Mouse (Mus musculus): ENCODE results near the gene Tnrc6a. TPM values are rescaled to one million over a fixed set of nuclear protein-coding genes. Genes with fewer than 3 reads are reported as not detected.
"Not testable (repeated sequence)": the region's sequence is repeated elsewhere in the genome, so short reads cannot be mapped to it uniquely, and the experiment has no call there.

The Tnrc6a gene
- 10 to 100 TPM; 32.9 to 57.8 TPM for total RNA-seq (2021)
- long read RNA-seq, experiment 1, partial matches to known transcripts = 27 of 27 reads
- long read RNA-seq, experiment 1, other reads (novel, unspliced or antisense) = 0 of 27 reads
- long read RNA-seq, experiment 2, full-length matches to known transcripts = 2 of 9 reads
- long read RNA-seq, experiment 2, partial matches to known transcripts = 6 of 9 reads
- long read RNA-seq, experiment 2, other reads (novel, unspliced or antisense) = 1 of 9 reads

DNA sequence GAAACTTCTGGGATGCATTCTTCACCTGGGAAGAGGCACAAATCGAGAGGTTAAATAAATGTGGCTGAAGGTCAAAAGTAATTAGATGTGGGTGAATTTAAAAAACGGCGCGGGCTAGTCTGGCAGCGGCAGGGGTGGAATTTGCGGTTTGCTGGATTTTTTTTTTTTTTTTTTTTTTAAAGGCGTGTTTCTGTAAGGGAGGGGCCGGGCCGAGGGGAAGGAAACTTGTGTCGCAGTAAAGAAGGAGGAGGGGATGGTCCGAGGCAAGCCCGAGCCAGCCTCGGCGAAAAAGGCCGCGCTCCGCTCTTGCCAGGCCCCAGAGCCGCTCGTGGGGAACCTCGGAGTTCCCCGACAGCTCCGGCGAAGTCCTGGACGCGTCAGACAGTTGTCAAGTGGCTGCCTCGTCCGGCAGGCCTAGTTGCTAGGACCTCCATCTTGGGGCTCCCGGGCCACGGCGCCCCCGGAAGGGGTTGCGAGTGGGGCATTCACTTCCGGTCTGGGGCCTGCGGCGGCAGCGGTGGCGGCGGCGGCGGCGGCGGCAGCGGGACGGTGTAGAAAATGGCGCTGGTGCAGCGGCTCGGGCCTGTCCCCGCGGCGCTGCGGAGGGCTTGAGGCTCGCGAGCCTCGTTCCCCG, at the start of gene Tnrc6a:
TSS of gene Tnrc6a (plus strand) at position 221 of the 634 bp plus-strand sequence.
- DNase-seq = peak; percentile 97

DNA sequence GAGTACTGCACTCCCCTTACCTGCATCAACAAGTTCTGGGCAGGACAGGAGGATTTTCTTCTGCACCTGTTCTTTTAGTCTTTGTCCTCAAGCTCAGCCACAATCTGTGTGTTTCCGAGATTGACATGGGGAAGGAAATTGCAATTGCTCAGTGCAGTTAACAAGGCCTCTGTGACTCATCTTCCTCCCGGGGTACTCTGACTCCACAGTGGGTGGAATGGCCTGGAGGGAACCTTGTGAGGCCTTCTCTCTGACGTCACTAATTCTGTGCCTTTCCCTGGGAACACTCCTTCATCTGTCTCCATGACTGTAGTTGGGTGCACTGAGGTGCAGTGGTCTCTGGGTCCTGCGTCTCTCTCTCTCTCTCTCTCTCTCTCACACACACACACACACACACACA, 41.4 kb upstream of the Tnrc6a start:
- DNase-seq = no peak

DNA sequence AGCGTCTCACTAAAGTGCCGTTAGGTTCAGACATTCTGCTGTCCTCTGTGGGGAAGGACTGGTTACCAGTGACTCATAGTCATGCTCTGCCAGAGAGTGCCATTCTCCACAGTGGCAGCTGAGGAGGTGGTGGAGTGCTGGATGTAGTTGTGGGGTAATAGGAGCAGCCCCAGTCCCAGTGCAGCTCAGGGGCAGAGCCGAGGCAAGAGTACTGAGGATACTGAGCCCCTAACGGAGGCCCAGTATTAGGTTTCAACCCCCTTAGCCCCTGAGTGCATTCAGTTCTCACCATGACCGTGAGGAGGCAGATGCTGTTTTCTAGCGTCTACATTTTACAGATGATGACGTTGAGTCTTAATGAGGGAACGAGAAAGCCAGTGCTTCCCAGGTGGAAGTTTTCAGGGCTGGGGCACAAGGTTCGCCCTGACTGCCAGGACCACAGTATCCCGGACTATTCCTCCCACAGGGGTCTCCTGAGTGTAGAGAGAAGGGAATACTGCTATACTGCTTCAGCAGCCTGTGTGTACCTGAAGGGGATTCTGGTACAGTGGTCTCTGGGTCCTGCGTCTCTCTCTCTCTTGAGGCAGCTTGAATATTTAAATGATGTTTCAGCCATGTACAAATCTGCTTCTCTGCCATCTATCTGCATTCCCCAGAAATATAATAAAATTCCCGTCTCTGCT, 40.1 kb upstream of the Tnrc6a start:
- DNase-seq = no peak

DNA sequence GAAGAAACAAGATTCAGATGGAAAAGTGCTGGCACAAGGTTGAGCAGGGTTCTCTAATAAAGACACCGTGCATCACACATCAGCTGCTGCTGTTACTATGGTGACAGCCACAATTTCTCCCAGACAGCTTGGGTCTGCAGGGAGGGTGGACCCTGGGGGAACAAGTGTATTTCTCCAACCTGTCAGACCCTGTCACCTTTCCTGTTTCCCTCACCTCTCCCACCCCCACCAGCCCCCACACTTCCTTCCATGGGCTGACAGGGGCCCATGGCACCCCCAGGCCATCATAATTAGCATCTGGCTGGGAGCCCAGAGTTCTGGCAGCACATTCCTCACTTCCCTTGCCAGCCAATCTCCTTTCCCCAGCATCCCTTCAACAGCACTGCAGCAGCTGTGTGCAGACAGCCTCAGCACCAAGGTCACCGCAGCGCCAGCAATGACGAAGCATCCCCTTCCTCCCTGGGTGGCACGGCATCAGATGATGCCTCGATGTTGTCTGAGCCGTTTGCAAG, 39.4 kb upstream of the Tnrc6a start:
- DNase-seq = peak; percentile 67

DNA sequence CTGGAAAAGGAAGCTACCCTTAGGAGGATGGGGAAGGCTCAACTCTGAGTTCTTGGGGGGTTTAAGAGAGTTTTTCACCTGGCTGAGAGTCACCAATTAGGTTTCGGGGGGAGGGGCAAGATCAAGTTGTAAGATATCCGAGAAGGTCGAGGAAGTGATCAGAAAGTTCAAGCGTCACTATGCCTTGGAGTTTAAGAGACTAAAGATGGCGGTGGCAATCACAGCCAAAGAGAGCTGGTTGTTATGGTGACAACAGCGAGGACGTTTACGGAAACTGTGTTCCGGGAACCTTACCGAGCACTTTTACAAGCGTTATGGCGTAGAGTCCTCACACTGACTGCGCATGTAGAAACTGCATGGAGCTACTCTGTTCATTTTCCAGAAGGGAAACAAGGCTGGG, 39.0 kb upstream of the Tnrc6a start:
- DNase-seq = peak; percentile 38

DNA sequence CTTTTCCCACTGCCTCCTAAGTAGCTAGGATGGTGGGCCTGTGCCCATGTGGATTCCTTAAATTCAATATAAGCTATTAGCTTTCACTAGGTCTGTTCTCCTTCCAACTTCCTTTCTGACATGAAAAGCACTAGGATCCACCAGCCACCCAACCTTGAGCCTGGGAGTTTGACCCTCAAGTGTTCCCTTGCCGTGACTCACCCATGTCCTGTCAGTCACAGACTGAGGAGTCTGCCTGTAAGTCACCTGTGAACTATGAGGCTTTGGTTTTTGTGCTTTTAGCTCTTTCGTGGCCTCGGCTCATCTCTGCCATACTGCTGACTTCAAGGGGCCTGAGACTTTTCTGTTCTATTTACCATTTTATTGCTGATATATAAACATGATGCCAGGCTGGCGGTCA, 34.8 kb upstream of the Tnrc6a start:
- DNase-seq = peak; percentile 53

DNA sequence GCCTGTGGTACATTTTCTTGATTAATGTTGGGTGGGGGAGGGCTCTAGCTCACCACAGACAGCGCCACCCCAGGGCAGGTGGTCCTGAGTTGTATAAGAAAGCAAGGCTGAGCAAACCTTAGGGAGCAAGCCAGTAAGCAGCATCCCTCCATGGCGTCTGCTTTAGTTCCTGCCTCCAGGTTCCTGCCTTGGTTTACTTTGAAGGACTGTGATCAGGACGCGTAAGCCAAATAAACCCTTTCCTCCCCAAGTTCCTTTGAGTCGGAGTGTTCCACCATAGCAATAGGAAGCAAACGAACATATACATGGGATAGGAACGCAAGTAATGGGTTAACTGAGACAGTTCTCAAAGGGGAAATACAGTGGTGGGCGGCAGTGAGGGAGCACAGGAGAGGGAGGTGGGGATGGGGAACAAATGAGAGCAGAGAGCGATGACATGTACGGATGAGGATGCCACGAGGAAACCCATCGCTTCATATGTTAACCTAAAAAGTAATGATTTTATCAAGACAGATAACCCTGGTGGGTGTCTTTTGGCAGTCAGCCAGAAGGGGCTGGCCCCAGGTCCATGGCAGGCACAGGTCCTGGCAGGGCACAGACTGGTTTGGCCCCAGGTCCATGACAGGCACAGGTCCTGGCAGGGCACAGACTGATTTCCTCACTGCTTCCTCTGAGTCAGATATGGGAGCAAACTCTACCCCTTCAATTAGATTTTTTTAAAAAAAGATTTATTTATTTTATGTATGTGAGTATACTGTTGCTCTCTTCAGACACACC, 27.2 kb upstream of the Tnrc6a start:
- DNase-seq = peak; percentile 67

DNA sequence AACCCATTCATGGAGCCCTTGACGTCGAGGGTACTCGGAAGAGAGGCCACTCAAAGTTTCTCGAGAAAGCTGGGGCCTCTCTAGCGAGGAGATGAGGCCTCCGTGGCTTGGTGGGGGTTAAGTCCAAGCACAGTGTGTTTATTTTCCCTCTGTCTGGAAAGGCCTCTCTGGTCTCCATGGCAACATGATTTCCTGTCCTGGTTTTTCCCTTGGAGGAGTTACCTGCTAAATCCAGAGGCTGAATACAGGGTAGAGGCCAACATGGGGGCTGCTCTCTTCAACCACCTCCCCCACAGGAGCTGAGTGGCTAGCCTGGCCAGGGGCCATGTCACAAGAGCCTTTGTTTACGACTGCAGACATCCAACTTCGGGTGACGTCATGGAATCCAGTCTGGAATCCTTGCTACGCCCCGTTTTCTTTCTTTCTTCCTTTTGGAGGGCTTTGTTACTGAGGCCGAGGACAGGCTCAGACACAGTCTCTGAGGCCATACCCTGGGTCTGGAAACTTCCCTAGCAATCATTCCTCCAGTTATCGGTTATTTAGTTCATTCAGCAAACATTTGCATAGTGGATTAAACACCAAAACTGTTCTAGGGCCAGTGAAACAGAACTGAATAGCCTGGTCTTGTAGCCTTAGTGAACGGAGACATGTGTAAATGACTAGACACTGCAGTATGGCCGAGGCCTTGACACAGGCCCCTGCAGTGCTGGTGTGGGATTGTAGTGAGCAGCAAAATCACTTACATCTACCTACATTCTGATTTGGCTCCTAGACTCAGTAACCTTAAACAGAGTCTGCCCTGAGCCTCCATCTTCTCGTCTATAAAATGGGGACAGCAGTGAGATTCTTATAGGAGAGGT, 25.6 kb upstream of the Tnrc6a start:
- DNase-seq = peak; percentile 76

DNA sequence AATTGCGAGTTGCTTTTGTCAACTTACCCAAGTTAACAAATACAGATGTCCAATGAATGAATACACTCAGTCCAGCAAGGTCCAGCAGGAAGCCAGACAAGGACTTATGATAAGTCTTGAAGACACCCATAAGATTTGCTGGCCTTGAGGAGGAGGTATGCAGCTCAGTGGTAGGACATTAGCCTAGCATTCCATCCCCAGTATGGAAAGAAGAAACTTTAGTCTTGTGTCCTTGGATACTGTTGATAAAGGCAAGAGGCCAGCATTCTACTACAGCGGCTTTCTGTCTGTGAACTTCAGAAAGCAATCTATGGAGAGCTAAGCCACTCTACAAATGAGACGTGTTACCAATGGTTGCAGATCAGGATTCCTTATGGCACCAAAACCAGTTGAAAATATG, 22.4 kb upstream of the Tnrc6a start:
- no peak for DNase-seq

DNA sequence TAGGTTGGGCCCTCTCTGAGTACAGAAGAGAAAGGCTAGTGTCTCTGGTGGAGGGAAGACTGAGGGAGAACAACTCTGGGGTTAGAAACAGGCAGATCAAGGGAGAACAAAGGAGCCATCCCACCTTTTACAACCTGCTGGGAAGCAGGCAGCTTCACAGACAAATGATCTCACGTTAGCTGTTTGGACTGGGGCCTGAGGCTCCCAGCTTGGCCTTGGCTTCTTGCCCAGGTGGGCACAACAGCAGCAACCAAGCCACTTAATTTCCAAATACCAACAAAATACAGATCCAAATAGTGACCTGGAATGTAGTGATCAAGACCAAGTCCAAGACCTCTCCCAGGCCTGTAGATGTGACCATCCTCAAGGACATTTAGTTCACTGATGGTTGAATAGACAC, 18.3 kb upstream of the Tnrc6a start:
- not testable (repeated sequence) for DNase-seq

DNA sequence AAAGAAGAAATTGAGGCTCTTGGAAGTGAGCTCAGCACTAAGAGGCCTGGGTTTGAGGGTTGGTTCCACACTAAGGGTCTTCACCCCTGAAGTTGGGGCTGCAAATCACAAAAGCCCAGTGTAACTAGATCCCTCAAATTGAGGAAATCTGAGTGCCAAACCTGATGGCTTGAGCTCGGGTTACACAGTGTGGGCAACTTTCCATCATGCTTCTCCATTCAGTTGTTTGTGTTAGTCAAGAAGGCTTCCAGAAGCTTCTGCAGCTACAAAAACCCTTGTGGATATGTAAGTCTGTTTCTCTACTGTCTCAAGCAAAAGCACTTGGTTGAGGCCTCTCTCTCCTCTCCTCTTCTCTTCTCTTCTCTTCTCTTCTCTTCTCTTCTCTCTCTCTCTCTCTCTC, 17.8 kb upstream of the Tnrc6a start:
- no peak for DNase-seq

DNA sequence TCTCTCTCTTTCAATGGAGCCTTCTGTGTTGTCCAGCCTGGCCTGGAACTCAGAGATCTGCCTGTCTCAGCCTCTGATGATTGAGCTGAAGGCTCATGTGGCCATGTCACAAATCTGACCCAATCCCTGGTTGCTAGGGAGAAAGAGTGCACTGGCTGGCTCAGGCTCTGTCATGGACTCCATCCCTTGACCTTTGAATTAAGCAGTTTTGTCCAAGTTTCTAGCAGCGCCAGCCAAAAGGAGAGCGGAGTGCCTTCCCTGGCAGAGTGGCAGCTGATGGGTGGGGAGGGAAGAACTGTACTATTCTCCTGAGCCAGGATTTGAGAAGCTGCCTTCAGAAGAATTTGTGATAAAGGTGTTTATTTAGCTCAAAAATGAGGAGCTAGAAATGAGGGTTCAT, 17.4 kb upstream of the Tnrc6a start:
- no peak for DNase-seq

DNA sequence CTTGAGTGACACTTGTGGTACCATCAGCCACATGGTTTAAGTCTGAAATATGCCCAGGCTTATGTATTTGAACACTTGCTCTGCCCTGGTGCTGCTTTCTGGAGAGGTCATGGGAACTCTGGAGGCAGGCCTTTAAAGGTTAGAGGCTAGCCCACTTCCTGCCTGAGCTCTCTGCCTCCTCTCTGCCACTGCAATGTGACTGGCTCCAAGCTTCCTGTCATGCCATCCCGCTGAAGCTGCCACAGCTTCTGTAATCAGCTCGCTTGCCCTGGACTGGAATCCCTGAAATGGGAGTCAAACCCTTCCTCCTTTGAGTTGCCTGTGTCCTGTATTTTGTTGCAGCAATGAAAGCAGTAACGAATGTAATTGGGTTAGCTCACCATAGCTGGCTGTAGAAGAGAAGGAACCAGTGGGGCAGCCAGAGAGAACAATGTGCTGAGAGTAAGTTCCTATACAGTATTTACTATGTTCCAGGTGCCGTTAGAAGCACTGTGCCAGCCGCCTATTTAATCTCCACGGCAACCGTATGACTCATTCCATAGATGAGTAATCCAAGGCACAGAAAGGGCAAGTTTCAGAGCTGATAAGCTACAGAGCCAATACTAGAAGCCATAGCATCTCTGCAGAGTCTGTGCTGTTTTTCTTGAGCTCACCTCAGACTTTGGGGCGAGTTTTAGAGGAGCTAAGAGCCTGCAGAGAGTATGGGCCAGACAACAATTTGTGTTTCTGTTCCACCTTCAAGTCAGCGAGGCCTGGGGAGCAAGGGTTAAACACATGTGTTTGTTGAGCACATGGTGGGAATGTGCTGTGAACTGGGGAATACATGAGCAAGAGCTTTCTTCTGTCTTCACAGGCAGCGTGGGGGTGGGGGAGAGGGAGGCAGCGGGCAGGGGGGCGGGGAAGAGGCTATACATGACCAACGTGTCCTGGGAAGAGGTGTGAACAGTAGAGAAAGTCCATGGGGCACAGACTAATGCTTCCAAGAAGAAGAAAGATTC, 15.3 kb upstream of the Tnrc6a start:
- DNase-seq = peak; percentile 55

DNA sequence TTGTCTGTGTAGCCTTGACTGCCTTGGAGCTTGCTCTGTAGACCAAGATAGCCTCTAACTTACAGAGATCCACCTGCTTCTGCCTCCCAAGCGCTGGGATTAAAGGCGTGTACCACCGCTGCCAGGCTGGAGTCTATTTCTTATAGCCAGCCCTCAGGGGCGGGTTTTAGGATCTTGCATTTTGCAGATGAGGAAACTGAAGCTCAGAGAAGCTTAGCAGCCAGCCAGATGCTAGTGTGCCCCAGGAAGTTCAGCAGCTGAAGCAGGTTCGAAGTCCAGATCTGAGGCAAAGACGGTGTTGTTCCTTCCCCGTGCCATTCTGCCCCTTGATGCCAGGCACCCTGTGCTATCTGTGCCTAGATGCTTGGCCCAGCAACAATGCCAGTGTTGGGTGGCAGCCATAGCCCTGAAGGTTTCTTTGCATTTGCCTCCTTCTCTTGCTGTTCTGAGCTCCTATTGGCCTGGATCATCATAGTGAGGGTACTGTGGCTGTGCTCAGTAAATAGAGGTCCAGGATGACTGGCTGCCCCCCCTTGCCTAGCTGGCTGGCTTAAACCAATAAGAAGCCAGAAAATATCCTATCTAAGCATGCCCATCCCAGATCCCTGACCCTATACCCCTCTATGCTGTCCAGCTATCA, 14.2 kb upstream of the Tnrc6a start:
- no peak for DNase-seq

DNA sequence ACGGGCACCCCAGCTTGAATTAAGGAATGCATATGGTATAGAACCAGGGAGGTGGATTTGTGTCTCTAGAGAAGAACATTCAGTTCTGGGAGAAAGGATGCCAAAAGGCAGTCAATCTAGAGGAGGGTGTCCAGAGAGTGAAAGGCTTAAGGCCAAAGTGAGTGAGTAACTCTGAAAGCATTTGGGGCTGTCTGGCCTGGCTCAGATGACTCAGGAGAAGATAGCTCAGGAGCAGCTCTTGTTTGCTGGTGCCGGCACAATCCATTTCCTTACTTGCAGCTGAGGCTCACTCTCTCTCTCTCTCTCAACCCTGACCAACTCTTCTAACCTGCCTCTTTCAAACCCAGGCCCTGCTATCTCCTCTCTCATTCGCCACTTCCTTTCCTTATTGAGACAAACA, 13.6 kb upstream of the Tnrc6a start:
- peak; percentile 55 for DNase-seq

DNA sequence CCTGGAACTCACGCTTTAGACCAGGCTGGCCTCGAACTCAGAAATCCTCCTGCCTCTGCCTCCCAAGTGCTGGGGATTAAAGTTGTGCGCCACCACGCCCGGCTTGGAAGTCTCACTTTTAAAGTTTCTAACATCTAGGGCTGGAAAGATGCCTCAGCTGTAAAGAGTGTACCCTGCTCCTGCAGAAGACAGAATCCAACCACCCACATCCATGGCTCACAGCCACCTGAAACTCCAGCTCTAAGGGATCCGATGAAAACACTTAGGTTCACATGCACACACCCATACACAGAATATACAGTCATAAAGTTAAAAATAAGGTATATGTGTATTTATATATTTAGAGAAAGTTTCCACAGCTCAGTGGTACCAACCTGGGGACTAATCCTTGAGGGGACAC, 10.1 kb upstream of the Tnrc6a start:
- DNase-seq = no peak

DNA sequence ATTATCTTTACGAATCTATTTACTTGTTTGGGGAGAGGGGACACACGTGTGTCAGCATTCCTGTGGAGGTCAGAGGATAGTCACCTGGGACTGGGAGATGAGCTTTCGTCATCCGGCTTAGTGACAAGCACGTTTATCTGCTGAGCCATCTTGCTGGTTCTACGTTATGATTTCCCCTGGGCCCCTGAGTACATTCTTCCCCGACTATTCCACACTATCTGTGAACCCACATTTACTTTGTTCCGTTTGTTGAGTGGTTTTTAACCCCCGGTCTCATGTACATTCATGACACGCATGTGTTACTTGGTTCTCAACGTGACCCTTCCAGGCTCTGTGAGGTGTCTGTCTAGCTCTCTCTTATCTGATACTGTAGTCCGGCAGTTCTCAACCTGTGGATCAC, 6.9 kb upstream of the Tnrc6a start:
- no peak for DNase-seq

DNA sequence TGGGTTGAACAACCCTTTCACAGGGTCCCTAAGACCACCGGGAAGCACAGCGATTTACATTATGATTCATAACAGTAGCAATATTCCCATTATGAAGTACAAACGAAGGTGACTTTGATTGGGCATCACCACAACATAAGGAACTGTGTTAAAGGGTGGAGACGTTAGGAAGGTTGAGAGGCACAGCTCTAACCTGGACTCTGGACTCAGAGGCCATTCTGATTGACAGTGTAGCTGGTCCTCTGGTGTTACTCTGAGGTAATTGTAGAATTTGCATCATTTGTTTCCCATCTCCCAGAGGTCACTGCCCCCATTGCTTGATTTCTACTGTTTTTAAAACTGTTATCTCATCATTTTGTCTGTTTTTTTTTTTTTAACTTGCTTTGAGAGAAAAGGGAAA, 6.5 kb upstream of the Tnrc6a start:
- DNase-seq = no peak

DNA sequence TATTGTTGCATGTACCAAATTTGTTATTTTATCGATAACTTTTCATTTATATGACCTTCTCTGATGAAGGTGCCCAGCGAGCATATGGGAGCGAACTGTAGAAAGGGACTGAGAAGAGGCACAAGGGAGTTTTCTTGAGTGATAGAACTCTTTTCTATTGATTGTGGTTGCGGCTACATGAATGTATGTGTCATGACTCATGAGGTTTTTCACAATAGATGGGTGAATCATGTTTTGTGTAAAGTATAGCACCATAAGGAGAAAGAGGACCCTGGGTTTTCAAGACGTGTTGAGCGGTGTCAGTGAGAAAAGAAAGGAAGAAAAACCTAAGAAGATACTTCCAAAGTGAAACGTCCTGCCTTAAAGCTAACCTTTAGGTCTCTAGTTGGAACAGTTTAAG, 3.2 kb upstream of the Tnrc6a start:
- no peak for DNase-seq

DNA sequence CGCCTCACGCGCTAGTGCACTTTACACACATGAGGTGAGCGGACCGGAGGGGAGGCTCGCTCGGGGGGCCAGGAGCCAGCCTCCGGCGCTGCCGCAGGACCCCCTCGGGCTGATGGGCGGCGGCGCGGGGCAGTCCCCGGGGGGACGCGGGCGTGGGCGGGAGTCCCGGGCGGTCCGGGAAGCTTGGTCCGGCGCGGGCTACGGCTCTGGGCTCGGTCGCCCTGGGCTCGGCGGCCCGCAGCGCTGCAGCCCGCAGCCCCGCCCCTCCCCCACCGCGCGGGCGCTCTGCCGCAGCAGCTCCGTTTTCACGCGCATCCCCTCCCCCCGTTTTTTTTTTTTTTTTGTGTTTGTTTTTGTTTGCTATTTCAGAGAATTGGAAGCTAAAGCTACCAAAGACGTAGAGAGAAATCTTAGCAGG, 623 bp downstream of the Tnrc6a start:
- peak; percentile 64 for DNase-seq
